Mouse (Mus musculus): ENCODE measurements around the gene 1700092M07Rik.

Gene 1700092M07Rik

GRCm38 (mm10) chr19:8742176-8742575, 1.7 kb downstream of the 1700092M07Rik start:
- no peak for DNase-seq (ENCODE audit: low spot score in 2 of 2)

GRCm38 (mm10) chr19:8745382-8745781, 4.9 kb downstream of the 1700092M07Rik start:
- no peak for DNase-seq (ENCODE audit: low spot score in 2 of 2)

- no peak for DNase-seq (ENCODE audit: low spot score in 2 of 2)
Observed at GRCm38 (mm10) chr19:8747368-8747767, 6.8 kb downstream of the 1700092M07Rik start.

- no peak for DNase-seq (ENCODE audit: low spot score in 2 of 2)
Observed at GRCm38 (mm10) chr19:8755652-8756051, 15.1 kb downstream of the 1700092M07Rik start.

GRCm38 (mm10) chr19:8756635-8757387, 16.3 kb downstream of the 1700092M07Rik start, which contains the start of gene Nxf1:
Gene Nxf1 (plus strand): TSS chr19:8757073.
- DNase-seq (ENCODE audit: low spot score in 2 of 2) = peak; percentile 85

GRCm38 (mm10) chr19:8757471-8757998, 17.0 kb downstream of the 1700092M07Rik start:
- no peak for DNase-seq (ENCODE audit: low spot score in 2 of 2)

DNA sequence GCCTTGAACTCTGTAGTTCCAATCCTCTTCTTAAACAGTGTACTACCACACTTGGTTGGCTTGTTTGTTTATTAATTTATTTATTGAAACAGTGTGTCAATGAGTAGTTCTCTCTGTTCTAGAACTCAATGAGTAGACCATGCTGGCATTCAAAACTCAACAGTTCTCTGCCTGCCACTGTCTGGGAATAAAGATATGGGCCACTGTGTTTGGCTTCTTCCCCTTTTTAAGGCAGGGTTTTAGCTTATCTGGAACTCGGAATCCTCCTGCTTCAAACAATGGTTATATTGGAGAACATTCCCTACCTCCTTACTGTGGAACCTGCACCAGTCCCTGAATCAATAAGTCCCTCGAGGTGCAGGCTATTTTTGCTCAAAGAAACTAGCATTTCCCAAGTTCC, 18.4 kb downstream of the 1700092M07Rik start:
- no peak for DNase-seq (ENCODE audit: low spot score in 2 of 2)

DNA sequence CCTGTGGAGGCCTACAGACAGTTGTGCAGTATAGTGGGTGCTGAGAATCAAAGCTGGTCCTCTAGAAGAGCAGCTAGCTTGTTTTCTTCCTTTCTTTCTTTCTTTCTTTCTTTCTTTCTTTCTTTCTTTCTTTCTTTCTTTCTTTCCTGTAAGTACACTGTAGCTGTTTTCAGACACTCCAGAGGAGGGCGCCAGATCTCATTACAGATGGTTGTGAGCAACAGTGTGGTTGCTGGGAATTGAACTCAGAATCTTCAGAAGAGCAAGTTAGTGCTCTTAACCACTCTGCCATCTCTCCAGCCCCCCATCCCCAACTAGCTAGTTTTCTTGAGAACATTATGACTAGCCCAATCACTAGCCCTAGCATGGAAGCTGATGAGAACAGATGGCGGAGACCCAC, 20.2 kb downstream of the 1700092M07Rik start:
- no peak for DNase-seq (ENCODE audit: low spot score in 2 of 2)

GRCm38 (mm10) chr19:8763276-8763675, 22.8 kb downstream of the 1700092M07Rik start:
- DNase-seq (ENCODE audit: low spot score in 2 of 2) = no peak

DNA sequence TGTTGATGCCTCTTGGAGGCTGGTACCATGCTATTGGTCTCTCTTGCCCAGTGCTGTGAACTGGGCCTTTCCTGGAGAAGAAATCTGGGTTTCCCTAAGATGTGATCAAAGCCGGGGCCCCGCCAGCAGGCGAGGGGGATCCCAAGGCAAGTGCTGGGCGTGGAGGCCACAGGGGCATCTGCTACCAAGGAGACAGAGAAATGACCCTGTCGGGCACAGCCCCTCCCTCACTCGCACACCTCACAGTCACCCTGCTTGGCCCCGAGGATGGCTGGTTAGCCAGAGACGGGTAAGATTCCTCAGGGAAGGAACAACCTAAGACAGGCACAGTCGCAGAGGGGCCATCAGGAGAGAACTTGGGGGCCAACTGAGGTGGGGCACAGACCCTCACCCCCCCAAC, 25.0 kb downstream of the 1700092M07Rik start:
- DNase-seq (ENCODE audit: low spot score in 2 of 2) = no peak

- peak; percentile 67 to 71 for DNase-seq (ENCODE audit: low spot score in 2 of 2)
Observed at GRCm38 (mm10) chr19:8770567-8771270, 30.2 kb downstream of the 1700092M07Rik start, which contains the start of gene Tmem223. Gene Tmem223 (plus strand): TSS chr19:8770996.

- DNase-seq (ENCODE audit: low spot score in 2 of 2) = no peak
Observed at GRCm38 (mm10) chr19:8772996-8773395, 32.5 kb downstream of the 1700092M07Rik start.

- no peak for DNase-seq (ENCODE audit: low spot score in 2 of 2)
Observed at GRCm38 (mm10) chr19:8773409-8773808, 32.9 kb downstream of the 1700092M07Rik start.

GRCm38 (mm10) chr19:8774086-8774835, 33.7 kb downstream of the 1700092M07Rik start, which contains the start of gene Tmem179b:
Gene Tmem179b (minus strand): TSS chr19:8774467.
- peak; percentile 93 to 98 for DNase-seq (ENCODE audit: low spot score in 2 of 2)

DNA sequence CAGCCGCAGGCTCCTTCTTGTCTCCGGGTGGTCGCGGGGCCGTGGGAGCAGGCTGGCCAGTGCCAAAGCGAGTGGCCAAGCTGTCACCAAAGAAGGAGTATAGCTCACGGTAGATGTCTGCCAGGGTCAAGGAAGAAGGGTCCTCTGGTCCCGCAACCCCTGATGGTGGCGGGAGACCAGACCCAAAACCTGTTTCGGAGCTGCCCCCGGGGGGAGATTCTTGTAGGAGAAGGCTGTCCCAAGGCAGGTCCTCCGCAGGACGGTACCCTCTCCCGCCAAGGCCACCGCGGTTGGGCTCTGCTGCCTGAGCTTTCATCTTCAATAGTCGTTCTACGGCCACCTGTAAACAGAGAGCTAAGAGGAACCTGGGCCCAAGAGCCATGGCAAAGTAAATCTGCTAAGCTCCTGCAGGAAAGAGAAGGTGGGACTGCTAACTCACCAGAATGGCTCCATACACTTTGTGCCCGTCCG, 34.5 kb downstream of the 1700092M07Rik start:
- DNase-seq (ENCODE audit: low spot score in 2 of 2) = peak in 1 of 2 experiments; percentile 37

GRCm38 (mm10) chr19:8786008-8786781, 45.7 kb downstream of the 1700092M07Rik start, which contains the start of gene Taf6l:
Gene Taf6l (minus strand): TSS chr19:8786417.
- peak; percentile 81 to 85 for DNase-seq (ENCODE audit: low spot score in 2 of 2)

GRCm38 (mm10) chr19:8788521-8788920, 48.0 kb downstream of the 1700092M07Rik start:
- no peak for DNase-seq (ENCODE audit: low spot score in 2 of 2)

- no peak for DNase-seq (ENCODE audit: low spot score in 2 of 2)
Observed at GRCm38 (mm10) chr19:8789171-8789570, 48.7 kb downstream of the 1700092M07Rik start.

DNA sequence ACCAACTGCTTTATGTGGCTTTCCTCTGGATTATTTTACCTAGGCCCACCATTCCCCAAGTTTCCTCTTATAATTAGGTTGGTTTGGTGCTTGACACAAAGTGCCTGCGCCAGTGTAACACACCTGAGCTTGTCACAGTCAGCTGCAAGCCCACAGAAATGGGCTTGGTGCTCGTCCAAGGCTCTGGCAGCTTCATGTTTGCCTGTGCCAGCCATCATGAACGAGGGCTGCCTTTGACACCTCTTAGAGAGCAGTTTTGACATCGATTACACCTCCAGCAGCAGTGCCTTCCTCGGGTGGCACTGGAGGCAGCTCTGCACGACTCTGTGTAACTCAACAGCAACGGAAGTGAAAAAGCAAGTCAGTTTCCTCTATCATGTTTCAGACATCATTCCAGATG, 49.7 kb downstream of the 1700092M07Rik start:
- DNase-seq (ENCODE audit: low spot score in 2 of 2) = no peak

All from urinary bladder, adult 18-20 months (tissue).